Mouse (Mus musculus) frontal cortex, adult (tissue): ENCODE measurements at regions not wholly inside any gene's neighbourhood (a gene's known extent, or its start where the extent isn't known, plus 50 kb on each side); places are given as distances from the start of the nearest gene placed in this dataset.
A peak's percentile ranks its signal among the peaks of the same experiment; 100 is the strongest.

Source experiments
- ATAC-seq: cut with Nextera tagmentation; 2 replicates; pipeline ENCODE4 v1.9.2; 2017; ENCODE audit warnings: mild to moderate bottlenecking, moderate library complexity, mixed read lengths; ENCODE audit not compliant: low TSS enrichment

DNA sequence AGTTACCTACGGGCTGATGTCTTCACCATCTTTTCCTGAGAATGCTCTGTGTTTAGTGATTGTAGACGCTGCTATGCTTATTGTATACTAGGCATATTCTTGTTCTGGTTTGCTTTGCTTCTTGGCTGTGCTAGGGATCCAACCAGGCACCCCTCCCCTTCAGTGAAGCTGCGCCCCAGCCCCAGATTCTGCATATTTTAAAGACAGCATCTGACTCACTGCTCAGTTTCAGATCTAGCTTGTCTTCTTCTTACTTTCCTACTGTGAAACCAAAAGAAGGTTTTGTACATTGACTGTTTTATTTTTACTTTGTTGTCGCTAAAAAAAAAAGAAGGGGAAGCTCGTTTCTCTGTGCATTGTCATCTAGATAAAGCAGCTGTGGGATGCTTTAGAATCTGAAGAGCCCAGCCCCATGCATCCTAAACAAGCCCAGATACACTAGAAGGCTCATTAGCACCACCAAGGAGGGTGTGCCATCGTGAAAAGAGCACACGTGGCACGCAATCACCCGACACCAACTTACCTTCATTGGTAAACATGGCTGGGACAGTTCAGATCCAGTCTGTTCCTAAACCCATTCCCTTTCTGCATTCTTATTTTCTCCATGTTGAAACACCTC is 83.7 kb upstream of the Phyhipl start:
- peak; percentile 66 for ATAC-seq

DNA sequence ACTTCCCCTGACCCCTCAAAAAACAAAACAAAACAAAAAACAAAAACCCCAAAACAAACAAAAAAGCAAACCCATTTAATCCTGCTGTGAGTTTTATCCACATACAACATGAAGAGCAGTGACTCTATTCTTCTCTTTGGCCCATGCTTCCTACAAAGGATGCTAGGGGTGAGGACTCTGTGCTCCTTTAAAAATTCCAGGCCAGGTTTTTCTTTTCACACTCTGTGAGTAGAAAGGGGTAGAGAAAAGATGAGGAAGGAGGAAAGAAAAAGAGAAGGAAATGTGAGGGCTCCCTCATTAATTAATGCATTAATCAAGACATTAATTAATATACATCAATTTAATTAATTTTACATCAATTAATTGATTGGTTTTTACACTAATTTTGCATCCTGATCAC is 82.9 kb upstream of the Phyhipl start:
- ATAC-seq, result no peak

DNA sequence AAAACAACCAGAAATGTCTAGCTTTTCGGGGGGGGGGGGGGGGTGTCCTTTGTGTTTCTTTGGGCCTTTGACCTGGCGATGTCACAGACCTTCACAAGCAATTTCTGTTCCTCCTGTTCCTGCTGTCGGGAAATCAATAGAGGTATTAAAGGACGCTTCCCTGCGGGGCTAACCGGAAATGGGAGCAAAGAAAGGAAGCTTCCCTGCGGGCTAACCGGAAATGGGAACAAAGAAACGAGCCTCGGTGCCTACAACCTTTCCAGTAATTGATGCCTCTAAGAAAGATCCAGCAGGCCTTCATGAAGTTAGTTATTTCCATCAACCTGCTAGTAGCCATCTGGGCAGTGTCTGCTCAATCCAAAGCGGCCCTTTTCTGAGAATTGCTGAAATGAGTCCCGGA is 78.2 kb upstream of the Phyhipl start:
- no peak for ATAC-seq

DNA sequence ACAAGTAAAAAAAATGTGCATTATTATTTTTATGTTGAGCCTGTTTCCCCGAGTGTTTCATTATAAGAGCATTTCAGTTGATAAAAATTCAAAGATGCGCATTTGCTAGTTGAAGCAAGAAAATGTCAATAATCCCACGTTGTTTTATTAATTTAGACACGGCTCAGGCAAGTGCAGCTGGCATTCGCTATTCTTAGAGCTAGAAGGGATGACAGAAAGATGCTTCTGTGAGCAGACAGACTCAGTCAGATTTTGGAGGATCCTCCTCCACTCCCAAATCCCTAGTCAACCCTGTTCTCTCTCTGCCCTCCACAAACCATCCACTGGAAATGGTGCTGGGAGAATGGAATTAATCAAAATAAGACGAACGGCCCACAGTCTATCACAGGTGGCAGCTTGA is 77.7 kb upstream of the Phyhipl start:
- peak; percentile 95 for ATAC-seq

DNA sequence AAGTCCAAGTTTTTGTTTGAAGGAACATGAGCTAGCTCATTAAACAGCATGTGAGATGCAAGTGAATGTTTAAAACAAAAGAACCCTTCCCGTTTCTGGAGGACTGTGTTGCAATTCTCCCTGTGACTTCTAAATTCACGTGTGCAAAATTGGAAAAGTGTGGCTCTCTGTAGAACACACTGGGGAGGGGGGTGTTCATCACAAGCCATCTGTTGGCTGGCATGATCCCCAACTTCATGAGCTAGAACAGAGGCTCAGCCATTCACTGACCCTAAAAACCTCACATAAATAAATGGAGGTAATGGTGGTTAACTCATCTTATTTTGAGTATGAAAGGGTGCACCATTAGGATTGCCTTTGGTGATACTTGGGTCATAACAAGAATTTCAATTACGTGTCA is 69.3 kb upstream of the Phyhipl start:
- ATAC-seq, result peak; percentile 44

DNA sequence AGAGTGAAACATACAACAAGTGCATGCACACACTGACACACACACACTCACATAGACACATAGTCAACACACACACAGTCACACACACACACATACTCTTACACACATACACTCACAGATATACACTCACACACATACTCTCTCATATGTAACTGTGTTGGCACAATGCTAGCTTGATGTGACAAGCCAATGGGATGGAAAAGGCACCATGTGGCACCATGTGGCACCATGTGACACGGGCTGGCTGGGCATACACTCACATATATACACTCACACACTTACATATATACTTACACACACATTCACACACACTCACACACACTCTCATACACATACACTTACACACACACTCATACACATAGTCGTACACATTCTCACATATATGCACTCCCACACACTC is 67.0 kb upstream of the Phyhipl start:
- no peak for ATAC-seq

DNA sequence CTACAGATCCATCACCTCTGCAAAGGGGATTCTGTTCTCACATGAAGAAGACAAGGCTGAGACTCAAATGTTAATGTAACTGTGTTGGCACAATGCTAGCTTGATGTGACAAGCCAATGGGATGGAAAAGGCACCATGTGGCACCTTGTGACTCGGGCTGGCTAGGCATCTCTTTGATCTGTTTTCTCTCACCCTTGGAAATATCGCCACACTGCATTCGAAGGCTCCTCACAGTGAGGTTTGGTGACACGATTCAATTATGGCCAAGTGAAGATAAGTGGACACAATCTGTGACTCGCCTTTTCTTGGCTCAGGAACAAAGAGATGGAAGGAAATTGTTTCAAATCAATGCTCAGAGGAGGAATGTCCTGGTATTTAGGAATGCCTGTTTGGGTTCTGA is 66.6 kb upstream of the Phyhipl start:
- ATAC-seq, result no peak

DNA sequence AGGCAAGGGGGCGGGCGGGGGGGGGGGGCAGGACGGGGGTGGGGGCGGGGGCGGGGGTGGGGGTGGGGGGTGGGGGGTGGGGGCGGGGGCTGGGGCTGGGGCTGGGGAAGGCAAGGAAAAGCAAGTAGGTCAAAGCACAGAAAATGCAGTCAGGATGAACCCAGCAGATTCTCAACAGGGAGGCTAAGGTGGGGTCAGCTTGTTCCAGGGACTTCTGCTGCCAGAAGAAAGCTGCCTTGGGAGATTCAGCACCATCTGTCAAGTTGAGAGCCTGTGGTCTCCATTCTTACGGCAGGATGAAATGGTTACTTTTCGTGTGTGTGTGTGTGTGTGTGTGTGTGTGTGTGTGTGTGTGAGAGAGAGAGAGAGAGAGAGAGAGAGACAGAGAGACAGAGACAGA is 61.7 kb upstream of the Phyhipl start:
- ATAC-seq, result no peak

DNA sequence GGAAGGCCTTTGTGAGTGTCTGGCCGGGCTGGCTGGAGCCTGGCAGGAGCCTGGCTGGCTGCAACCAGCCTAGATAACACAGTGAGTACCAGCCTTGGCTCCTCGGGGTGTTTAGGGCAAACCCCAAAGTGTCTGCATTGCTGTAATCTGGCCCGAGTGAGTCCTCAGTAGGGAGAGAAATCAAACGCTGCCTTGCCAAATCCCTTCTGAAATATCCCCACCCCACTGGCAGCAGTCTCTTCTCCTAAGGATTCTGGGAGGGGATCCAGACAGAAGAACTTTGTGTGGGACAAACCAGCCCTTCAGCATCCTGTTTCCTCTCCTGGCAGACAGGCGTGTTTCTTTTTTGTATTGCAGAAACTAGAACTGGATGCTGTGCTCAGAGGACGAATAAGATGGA is 61.3 kb upstream of the Phyhipl start:
- peak; percentile 91 for ATAC-seq

DNA sequence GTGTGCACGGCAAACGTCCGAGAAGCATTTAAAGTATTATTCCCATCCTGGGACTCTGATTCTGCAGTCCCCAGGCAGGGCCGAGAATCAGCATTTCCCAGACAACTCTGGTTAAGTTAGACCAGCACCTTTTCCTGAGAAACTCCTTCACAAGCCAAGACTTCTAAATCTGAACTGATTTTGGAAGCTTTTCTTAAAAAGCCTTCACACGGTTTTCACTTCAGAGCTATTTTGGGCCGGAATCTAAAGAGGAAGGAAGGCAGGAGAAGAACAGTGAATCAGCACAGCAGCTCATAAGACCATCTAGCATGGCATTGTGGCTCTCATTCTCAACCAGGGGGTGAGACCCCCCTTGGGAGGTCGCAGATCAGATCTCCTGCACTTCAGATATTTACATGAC is 57.5 kb upstream of the Phyhipl start:
- ATAC-seq, result peak; percentile 79

DNA sequence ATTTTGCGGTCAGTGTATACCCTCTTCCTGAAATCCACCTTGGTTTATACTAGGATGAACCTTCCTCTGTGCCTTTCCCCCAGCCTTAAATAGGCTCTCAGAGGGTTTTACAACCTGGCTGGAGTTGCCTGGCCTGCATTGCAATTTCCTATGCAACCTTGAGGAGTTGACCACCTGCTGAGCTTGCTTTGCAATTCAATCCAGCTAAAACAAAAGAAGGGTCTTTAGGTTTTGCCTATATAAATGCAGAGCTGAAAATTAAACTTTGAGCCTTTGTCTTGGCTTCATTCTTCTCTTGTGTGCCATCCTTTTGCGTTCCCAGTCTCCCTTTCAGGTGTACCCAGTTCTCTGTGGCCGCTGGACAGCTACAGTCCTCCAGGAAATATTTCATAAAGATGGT is 53.0 kb upstream of the Phyhipl start:
- ATAC-seq, result no peak
